Mouse (Mus musculus): ENCODE results near the gene Mapk12. TPM values are rescaled to one million over a fixed set of nuclear protein-coding genes. Genes with fewer than 3 reads are reported as not detected.

Gene Mapk12
- total and polyA plus RNA-seq, 3 experiments: 0.18 TPM; not detected in 2

DNA sequence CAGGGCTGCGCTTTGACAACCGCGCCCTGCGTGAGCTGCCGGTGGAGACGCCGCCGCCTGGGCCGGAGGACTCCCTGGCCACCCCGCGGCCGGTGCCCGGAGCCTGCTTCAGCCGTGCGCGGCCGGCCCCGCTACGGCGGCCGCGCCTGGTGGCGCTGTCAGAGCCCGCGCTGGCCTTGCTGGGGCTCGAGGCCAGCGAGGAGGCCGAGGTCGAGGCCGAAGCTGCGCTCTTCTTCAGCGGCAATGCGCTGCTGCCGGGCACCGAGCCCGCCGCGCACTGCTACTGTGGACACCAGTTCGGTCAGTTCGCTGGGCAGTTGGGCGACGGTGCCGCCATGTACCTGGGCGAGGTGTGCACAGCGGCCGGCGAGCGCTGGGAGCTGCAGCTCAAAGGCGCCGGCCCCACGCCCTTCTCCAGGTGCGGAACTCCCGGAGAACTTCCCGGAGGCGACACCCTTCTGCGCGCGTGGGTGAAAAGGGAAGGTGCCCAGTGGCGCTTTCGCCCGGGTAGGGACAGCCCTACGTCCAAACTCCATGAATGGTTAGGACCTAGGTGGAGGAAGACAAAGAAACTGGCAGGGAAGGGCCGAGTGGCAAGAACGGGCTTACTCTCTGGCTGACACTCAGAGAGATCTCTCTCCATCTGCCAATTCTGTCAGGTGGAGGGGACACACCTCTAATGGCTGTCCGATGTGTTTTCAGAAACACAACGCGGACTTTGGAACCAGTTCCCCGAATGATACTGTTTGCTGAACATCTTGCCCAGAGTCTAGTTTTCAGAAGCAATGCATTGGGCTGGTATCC is 51.1 kb downstream of the Mapk12 start:
- peak; percentile 58 for DNase-seq (ENCODE audit: low read depth, low spot score)
- Histone ChIP-seq H3K27me3 (ENCODE audit: control insufficient read depth in 1 of 2, insufficient read depth in 2 of 2, low read length in 2 of 2) (no peaks in the 10 kb centered on the region), H3K9me3 (replicated peaks; ENCODE audit: insufficient read depth, low read length) (no peaks in the 10 kb centered on the region), H3K27ac (ENCODE audit: control insufficient read depth, low read depth, low read length) (peak overlapping the region; percentile 45; the same call in 1 of the 2 replicates), H3K9ac (ENCODE audit: control insufficient read depth, low read depth, low read length, poor library complexity, severe bottlenecking) (peak overlapping the region; percentile 95), H3K4me3 (ENCODE audit: control insufficient read depth in 1 of 2, insufficient read depth in 1 of 2, low read depth in 2 of 2, low read length in 2 of 2) (peak overlapping the region; percentile 84 to 86), H3K4me1 (ENCODE audit: control insufficient read depth in 1 of 2, insufficient read depth in 2 of 2, low read length in 2 of 2) (peaks cover 2% of the 10 kb centered on the region in 2 experiments; a peak in 2 of 4 replicates), H3K79me2 (ENCODE audit: control insufficient read depth, insufficient read depth, low read length, poor library complexity) (peaks cover 3% of the 10 kb centered on the region; the same call in 1 of the 2 replicates), H3K36me3 (ENCODE audit: control insufficient read depth in 1 of 2, insufficient read depth in 2 of 2, low read length in 2 of 2) (peaks cover 0 to 5% of the 10 kb centered on the region in 2 experiments; a peak in 1 of 4 replicates)
- TF ChIP-seq KAT2A (conservative IDR thresholded peaks at IDR 0.05; ENCODE audit: low read depth, low read length) (no peak), MXI1 (IDR thresholded peaks at IDR 0.05; ENCODE audit: low read depth, low read length) (0 out of 2 replicates have a peak, but pooled peaks have one; percentile 0), UBTF (IDR thresholded peaks at IDR 0.05; ENCODE audit: borderline replicate concordance, insufficient read depth, low read depth, low read length) (0 out of 2 replicates have a peak, but pooled peaks have one; percentile 70)

DNA sequence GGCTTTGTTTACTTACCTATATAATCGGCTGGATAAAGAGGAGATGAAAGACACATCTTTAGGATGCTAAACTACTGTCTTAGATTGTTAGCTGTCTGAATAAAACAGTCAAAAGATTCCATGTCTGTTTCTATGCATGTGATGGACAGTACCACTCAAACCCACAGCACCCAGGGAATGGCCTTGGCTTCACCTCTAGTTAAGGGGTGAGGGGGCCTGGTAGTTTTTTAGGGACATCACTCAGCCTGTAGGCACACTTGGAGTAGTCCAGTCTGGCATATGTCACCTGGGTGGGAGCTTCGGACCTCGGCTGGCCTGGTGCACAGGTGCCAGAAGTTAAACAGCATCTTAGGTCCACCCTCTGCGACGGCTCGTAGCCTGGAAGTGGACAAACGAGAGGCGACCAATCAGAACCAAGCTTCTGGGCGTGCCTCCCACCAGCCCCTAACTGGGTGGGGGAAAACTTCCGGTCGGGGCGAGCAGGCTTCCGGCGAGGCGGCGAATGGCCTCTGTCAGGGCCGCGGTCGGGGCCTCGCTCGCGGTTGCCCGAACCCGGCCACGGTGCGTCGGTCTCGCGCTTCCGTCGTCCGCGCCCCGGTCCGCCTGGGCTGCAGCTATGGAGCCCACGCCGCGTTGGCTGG is 51.8 kb downstream of the Mapk12 start, which contains the start of gene Selenoo:
Selenoo (plus strand) TSS at position 478 of the 641 bp plus-strand sequence.
- Histone ChIP-seq H3K36me3 (ENCODE audit: control insufficient read depth in 1 of 2, insufficient read depth in 2 of 2, low read length in 2 of 2) (no peaks in the 10 kb centered on the region; a peak in 1 of 4 replicates), H3K4me1 (ENCODE audit: control insufficient read depth in 1 of 2, insufficient read depth in 2 of 2, low read length in 2 of 2) (peaks cover 2% of the 10 kb centered on the region in 2 experiments; a peak in 2 of 4 replicates), H3K9ac (ENCODE audit: control insufficient read depth, low read depth, low read length, poor library complexity, severe bottlenecking) (peak within 1 kb of the TSS; percentile 95), H3K27ac (ENCODE audit: control insufficient read depth, low read depth, low read length) (peak within 1 kb of the TSS; percentile 45; the same call in 1 of the 2 replicates), H3K4me3 (ENCODE audit: control insufficient read depth in 1 of 2, insufficient read depth in 1 of 2, low read depth in 2 of 2, low read length in 2 of 2) (peak within 1 kb of the TSS; percentile 84 to 86), H3K9me3 (replicated peaks; ENCODE audit: insufficient read depth, low read length) (no peaks in the 10 kb centered on the region), H3K27me3 (ENCODE audit: control insufficient read depth in 1 of 2, insufficient read depth in 2 of 2, low read length in 2 of 2) (no peaks in the 10 kb centered on the region), H3K79me2 (ENCODE audit: control insufficient read depth, insufficient read depth, low read length, poor library complexity) (peaks cover 3% of the 10 kb centered on the region; the same call in 1 of the 2 replicates)
- peak; percentile 91 for DNase-seq (ENCODE audit: low read depth, low spot score)
- no peak for TF ChIP-seq GABPA (IDR thresholded peaks at IDR 0.05; ENCODE audit: low read depth, low read length)
- TF ChIP-seq TBP (IDR thresholded peaks at IDR 0.05; ENCODE audit: low read depth, low read length): 0 out of 2 replicates have a peak, but pooled peaks have one; percentile 35
- peak; percentile 86 for TF ChIP-seq NELFE (IDR thresholded peaks at IDR 0.05; ENCODE audit: low read depth, low read length)
- no peak for TF ChIP-seq E2F4 (IDR thresholded peaks at IDR 0.05; ENCODE audit: borderline replicate concordance, low read depth, low read length)
- TF ChIP-seq USF1 (IDR thresholded peaks at IDR 0.05; ENCODE audit: low read depth, low read length): no peak
- TF ChIP-seq MAZ (IDR thresholded peaks at IDR 0.05; ENCODE audit: low read depth, low read length): peak; percentile 83; the same call in 1 of the 2 replicates
- TF ChIP-seq BHLHE40 (IDR thresholded peaks at IDR 0.05; ENCODE audit: borderline replicate concordance, low read depth, low read length): no peak
- no peak; the same call in 1 of the 2 replicates for TF ChIP-seq POLR2AphosphoS2 (IDR thresholded peaks at IDR 0.05; ENCODE audit: low read length)
- no peak for TF ChIP-seq CTCF (IDR thresholded peaks at IDR 0.05 in 2 of 3, conservative IDR thresholded peaks at IDR 0.05 in 1 of 3; ENCODE audit: control insufficient read depth in 1 of 3, insufficient read depth in 1 of 3, low read depth in 2 of 3, low read length in 3 of 3, poor library complexity in 1 of 3, severe bottlenecking in 1 of 3)
- peak; percentile 78; the same call in 1 of the 2 replicates for TF ChIP-seq SIN3A (IDR thresholded peaks at IDR 0.05; ENCODE audit: low read length)
- 0 out of 2 replicates have a peak, but pooled peaks have one; percentile 46 for TF ChIP-seq MXI1 (IDR thresholded peaks at IDR 0.05; ENCODE audit: low read depth, low read length)
- no peak for TF ChIP-seq ZKSCAN1 (IDR thresholded peaks at IDR 0.05; ENCODE audit: low read depth, low read length)
- peak; percentile 86 to 93 for TF ChIP-seq POLR2A (IDR thresholded peaks at IDR 0.05; ENCODE audit: control insufficient read depth in 1 of 2, insufficient read depth in 1 of 2, low read depth in 1 of 2, low read length in 2 of 2, poor library complexity in 1 of 2)
- TF ChIP-seq CHD1 (IDR thresholded peaks at IDR 0.05; ENCODE audit: low read depth, low read length): no peak
- TF ChIP-seq EP300 (IDR thresholded peaks at IDR 0.05; ENCODE audit: low read depth in 1 of 2, low read length in 2 of 2): no peak
- no peak; the same call in 1 of the 2 replicates for TF ChIP-seq MYC (IDR thresholded peaks at IDR 0.05; ENCODE audit: low read depth, low read length)
- no peak for TF ChIP-seq MAFK (IDR thresholded peaks at IDR 0.05; ENCODE audit: borderline replicate concordance, low read depth, low read length)
- peak; percentile 49; the same call in 1 of the 2 replicates for TF ChIP-seq MAX (IDR thresholded peaks at IDR 0.05; ENCODE audit: low read length)
- no peak for TF ChIP-seq MYB (IDR thresholded peaks at IDR 0.05; ENCODE audit: low read depth, low read length)
- TF ChIP-seq KAT2A (conservative IDR thresholded peaks at IDR 0.05; ENCODE audit: low read depth, low read length): no peak; the same call in 1 of the 2 replicates
- TF ChIP-seq POLR2AphosphoS5 (IDR thresholded peaks at IDR 0.05; ENCODE audit: borderline replicate concordance, low read depth, low read length): no peak
- no peak for TF ChIP-seq UBTF (IDR thresholded peaks at IDR 0.05; ENCODE audit: borderline replicate concordance, insufficient read depth, low read depth, low read length)
- no peak for TF ChIP-seq USF2 (IDR thresholded peaks at IDR 0.05; ENCODE audit: borderline replicate concordance in 1 of 2, insufficient read depth in 1 of 2, low read depth in 1 of 2, low read length in 2 of 2)
- no peak for TF ChIP-seq GATA1 (IDR thresholded peaks at IDR 0.05; ENCODE audit: low read depth, low read length)
- no peak for TF ChIP-seq MEF2A (IDR thresholded peaks at IDR 0.05; ENCODE audit: extremely low read depth, insufficient replicate concordance, low read depth, low read length, poor library complexity, severe bottlenecking)
- no peak for TF ChIP-seq SMC3 (IDR thresholded peaks at IDR 0.05; ENCODE audit: low read depth, low read length)
- no peak for TF ChIP-seq RAD21 (IDR thresholded peaks at IDR 0.05; ENCODE audit: low read depth, low read length)

All from MEL (cell line).